Mouse (Mus musculus): Measurements from ENCODE around the gene Slc35b2. TPM values are rescaled to one million over a fixed set of nuclear protein-coding genes. Genes with fewer than 3 reads are reported as not detected.
A peak's percentile ranks its signal among the peaks of the same experiment; 100 is the strongest.

Slc35b2 gene
- 10 to 100 TPM; 29.9 to 39.3 TPM for total RNA-seq (2021)
- long read RNA-seq, experiment 1, transcript Slc35b2-205 (4 exons, 1,906 nt), result major isoform, 92 of 103 reads
- long read RNA-seq, experiment 1, partial matches to known transcripts, result 1 of 103 reads
- long read RNA-seq, experiment 1, other reads (novel, unspliced or antisense), result 8 of 103 reads
- long read RNA-seq, experiment 2, transcript Slc35b2-205 (4 exons, 1,906 nt), result major isoform, 91 of 96 reads
- long read RNA-seq, experiment 2, partial matches to known transcripts, result 1 of 96 reads
- long read RNA-seq, experiment 2, other reads (novel, unspliced or antisense), result 2 of 96 reads

GRCm38 (mm10) chr17:45563655-45564530 lies at the start of gene Slc35b2:
Gene Slc35b2, plus strand, starts transcription at chr17:45563874.
- DNase-seq, result peak; percentile 96

GRCm38 (mm10) chr17:45515204-45515726 lies 48.4 kb upstream of the Slc35b2 start:
- no peak for DNase-seq

GRCm38 (mm10) chr17:45515806-45516205 lies 47.9 kb upstream of the Slc35b2 start:
- DNase-seq, result no peak

- peak; percentile 79 for DNase-seq
Measured at GRCm38 (mm10) chr17:45516488-45516887, 47.2 kb upstream of the Slc35b2 start.

GRCm38 (mm10) chr17:45517135-45517534 lies 46.5 kb upstream of the Slc35b2 start:
- no peak for DNase-seq

GRCm38 (mm10) chr17:45517549-45518215 lies 46.0 kb upstream of the Slc35b2 start:
- DNase-seq, result no peak

- no peak for DNase-seq
Measured at GRCm38 (mm10) chr17:45518766-45519475, 44.8 kb upstream of the Slc35b2 start.

- DNase-seq, result no peak
Measured at GRCm38 (mm10) chr17:45520136-45520535, 43.5 kb upstream of the Slc35b2 start.

GRCm38 (mm10) chr17:45523263-45523662 lies 40.4 kb upstream of the Slc35b2 start, which contains the start of gene Tcte1:
Gene Tcte1, plus strand, starts transcription at chr17:45523434.
- DNase-seq, result no peak

- DNase-seq, result no peak
Measured at GRCm38 (mm10) chr17:45524961-45525360, 38.7 kb upstream of the Slc35b2 start.

GRCm38 (mm10) chr17:45526571-45526970 lies 37.1 kb upstream of the Slc35b2 start:
- no peak for DNase-seq

- DNase-seq, result no peak
Measured at GRCm38 (mm10) chr17:45530346-45530782, 33.3 kb upstream of the Slc35b2 start.

- no peak for DNase-seq
Measured at GRCm38 (mm10) chr17:45532896-45533295, 30.8 kb upstream of the Slc35b2 start.

GRCm38 (mm10) chr17:45536264-45536663 lies 27.4 kb upstream of the Slc35b2 start:
- DNase-seq, result no peak

- DNase-seq, result no peak
Measured at GRCm38 (mm10) chr17:45538394-45538793, 25.3 kb upstream of the Slc35b2 start.

- no peak for DNase-seq
Measured at GRCm38 (mm10) chr17:45539664-45540063, 24.0 kb upstream of the Slc35b2 start.

- DNase-seq, result no peak
Measured at GRCm38 (mm10) chr17:45542129-45542528, 21.5 kb upstream of the Slc35b2 start.

- DNase-seq, result no peak
Measured at GRCm38 (mm10) chr17:45542705-45543104, 21.0 kb upstream of the Slc35b2 start.

GRCm38 (mm10) chr17:45543115-45543514 lies 20.6 kb upstream of the Slc35b2 start:
- no peak for DNase-seq

- no peak for DNase-seq
Measured at GRCm38 (mm10) chr17:45544001-45544872, 19.4 kb upstream of the Slc35b2 start.

- DNase-seq, result no peak
Measured at GRCm38 (mm10) chr17:45544873-45545277, 18.8 kb upstream of the Slc35b2 start.

All from gastrocnemius, postnatal 10 days (tissue).